Mouse (Mus musculus) adrenal gland, adult (tissue): ENCODE measurements at regions not wholly inside any gene's neighbourhood (a gene's known extent, or its start where the extent isn't known, plus 50 kb on each side); places are given as distances from the start of the nearest gene placed in this dataset.
"Not testable (repeated sequence)": the region's sequence is repeated elsewhere in the genome, so short reads cannot be mapped to it uniquely, and the experiment has no call there.

Experiments
- DNase-seq, 2 experiments: peaks; one replicate each; pipeline ENCODE4 v3.0.0; 2022 to 2023; ENCODE audit warnings: low spot score in 1 of 2; ENCODE audit not compliant: inconsistent age in 2 of 2

DNA sequence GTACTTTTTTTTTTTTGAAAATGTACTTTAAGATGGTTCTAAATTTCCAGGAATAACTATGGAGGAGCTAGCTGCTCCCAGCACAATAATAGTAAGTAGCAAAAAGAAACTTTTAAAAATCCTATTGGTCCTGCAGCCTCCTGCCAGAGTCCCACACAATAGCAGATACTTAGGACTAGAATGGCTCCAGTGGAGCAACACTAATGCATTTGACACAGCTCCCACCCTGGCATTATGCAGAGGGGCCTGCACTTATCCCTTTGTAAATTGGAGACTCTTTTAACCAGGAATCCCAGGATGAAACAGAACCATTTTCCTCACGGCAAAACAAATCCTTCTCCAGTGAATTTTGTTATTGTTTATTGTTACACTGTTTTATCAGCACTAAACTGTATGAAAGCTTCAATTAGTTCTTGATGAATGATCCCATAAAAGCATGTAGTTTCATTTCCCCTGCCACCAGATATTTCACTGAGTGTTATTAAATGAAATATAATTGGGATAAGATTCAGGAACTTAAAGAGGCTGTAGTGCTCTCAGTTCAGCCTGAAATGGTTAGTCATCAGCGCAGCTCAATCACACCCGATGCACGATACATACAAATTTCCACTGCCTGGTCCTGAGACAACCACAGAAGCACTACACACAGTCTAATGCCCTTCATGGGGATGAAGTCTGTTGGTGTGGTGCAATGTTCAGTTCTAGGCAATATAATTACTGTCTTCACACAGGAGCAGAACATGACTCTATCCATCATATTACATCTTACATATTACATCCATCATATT is 708.6 kb upstream of the Mms22l start:
- no peak for DNase-seq

DNA sequence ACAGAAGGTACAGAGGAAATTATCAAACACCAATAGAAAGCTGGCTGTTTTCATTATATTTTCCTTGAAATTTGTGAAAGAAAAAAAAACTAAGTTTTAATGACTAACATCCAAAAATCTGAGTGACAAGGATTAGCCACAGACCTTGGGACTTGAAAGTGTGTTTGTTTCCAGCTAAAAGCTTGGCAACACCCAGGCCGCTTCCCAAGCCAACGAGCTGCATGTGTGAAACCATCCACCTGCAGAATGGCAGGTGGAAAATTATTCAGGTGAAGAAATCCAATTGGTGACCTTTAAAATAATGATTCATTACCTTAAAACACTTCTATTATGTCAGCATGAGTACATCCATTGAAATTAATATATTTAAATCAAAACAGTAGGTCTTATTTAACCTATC is 672.7 kb upstream of the Mms22l start:
- DNase-seq, result no peak

DNA sequence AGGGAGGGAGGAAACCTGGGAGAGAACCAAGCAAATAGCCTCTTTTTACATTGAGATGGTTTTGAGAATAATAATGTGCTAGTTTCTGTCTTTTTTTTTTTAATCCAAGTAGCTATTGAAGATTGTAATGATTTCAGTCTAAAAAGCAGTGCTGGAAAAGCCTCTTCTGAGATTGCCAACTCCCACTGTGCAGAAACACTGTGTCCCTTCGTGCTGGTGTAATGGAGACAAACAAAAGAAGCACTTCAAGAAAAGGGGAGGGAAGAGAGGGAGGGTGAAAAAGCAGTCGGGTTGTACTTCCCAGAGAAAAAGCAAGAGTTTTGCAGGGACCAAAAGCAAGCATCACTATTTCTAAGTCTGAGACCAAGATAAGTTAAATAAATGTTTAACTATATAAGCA is 669.4 kb upstream of the Mms22l start:
- no peak for DNase-seq

- DNase-seq, result no peak
Observed at GRCm38 (mm10) chr4:23832385-23833164, 663.7 kb upstream of the Mms22l start.

GRCm38 (mm10) chr4:23843609-23844287 is 652.5 kb upstream of the Mms22l start:
- no peak for DNase-seq

- DNase-seq, result no peak
Observed at GRCm38 (mm10) chr4:23844288-23844971, 651.8 kb upstream of the Mms22l start.

- no peak for DNase-seq
Observed at GRCm38 (mm10) chr4:23845263-23845662, 651.0 kb upstream of the Mms22l start.

DNA sequence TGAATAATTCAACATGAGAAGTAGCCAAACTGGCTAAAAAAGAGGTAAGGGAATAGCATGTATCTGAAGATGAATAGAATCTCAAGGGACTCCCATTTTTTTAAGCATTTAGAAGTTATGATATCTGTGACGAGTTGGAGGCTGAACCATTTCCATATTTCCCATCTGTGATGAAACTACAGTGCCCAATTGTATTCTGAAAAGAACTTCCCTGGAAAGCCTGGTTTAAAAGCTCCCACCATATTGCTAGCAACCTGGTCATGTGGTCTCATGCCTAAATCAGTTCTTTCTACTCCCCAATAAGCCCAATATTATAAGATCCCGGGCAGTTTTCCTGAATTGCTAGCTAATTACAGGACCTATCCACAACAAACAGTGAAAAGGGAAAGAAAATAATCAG is 645.6 kb upstream of the Mms22l start:
- peak in 1 of 2 experiments; percentile 7 for DNase-seq

GRCm38 (mm10) chr4:23862437-23862836 is 633.8 kb upstream of the Mms22l start:
- DNase-seq, result no peak

DNA sequence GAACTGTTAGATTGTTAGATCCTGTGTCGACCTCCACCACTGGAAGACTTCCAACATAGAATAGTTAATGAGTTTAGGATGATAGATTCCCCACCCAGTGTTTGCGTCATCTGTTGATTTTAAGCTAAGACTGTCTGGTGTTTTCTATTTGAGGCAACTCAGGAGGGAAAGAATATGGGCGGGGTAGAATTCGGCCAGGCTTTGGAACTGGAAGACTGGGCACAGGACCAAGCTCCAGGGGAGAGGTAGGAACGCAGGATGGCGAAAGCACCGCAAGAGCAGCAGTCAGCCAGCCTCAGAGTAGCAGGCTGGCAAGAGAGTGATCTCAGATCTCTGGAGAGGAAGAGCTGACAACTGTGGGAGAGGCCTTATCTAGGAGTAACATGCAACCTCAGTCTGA is 616.2 kb upstream of the Mms22l start:
- DNase-seq, result no peak

GRCm38 (mm10) chr4:23913396-23913795 is 582.9 kb upstream of the Mms22l start:
- DNase-seq, result peak in 1 of 2 experiments; percentile 28

- no peak for DNase-seq
Observed at GRCm38 (mm10) chr4:23913822-23914221, 582.4 kb upstream of the Mms22l start.

- DNase-seq, result no peak
Observed at GRCm38 (mm10) chr4:23914423-23914822, 581.8 kb upstream of the Mms22l start.

- no peak for DNase-seq
Observed at GRCm38 (mm10) chr4:23921520-23921919, 574.7 kb upstream of the Mms22l start.

GRCm38 (mm10) chr4:23954140-23954539 is 542.1 kb upstream of the Mms22l start:
- peak in 1 of 2 experiments; percentile 22 for DNase-seq

GRCm38 (mm10) chr4:23982193-23982592 is 514.1 kb upstream of the Mms22l start:
- not testable (repeated sequence) for DNase-seq

GRCm38 (mm10) chr4:23982790-23983451 is 513.3 kb upstream of the Mms22l start:
- peak; percentile 6 to 34 for DNase-seq

GRCm38 (mm10) chr4:23983452-23983805 is 512.8 kb upstream of the Mms22l start:
- no peak for DNase-seq

- DNase-seq, result no peak
Observed at GRCm38 (mm10) chr4:23984005-23984404, 512.2 kb upstream of the Mms22l start.

GRCm38 (mm10) chr4:23985956-23986355 is 510.3 kb upstream of the Mms22l start:
- DNase-seq, result no peak

DNA sequence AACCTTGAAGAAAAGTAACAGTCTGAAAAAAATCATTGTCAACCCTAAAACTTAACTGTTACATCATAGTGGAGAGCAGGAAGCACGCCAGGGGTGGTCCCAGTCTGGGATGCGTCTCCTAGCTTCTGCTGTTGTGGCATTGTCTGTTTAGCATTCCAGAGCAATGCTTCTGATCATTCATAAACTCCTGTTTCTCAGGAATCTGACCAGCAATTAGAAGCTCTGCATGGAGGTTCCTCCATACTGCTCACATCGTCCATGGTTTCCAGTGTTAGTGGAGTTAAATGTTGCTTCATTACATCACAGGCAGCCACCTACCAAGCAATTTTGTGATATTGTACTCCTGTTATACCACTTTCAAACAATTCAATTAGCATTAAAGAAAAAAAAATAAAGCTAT is 502.4 kb upstream of the Mms22l start:
- peak in 1 of 2 experiments; percentile 9 for DNase-seq
